Mouse (Mus musculus) small intestine, adult 2 months (tissue): ENCODE measurements around the gene Asb16. TPM values are rescaled to one million over a fixed set of nuclear protein-coding genes. Genes with fewer than 3 reads are reported as not detected.

Experiments
- H3K27ac ChIP-seq: fragments of 200-500 bp; 2 replicates; pipeline ENCODE4 v1.5.1; 2012; ENCODE audit warnings: low read depth, low read length, control low read depth, inconsistent platforms; ENCODE audit not compliant: insufficient read depth
- H3K27me3 ChIP-seq: fragments of 200-500 bp; 2 replicates; pipeline ENCODE4 v1.6.1; 2012; ENCODE audit warnings: mild to moderate bottlenecking, moderate library complexity, low read length, inconsistent platforms; ENCODE audit not compliant: control insufficient read depth, insufficient read depth
- H3K36me3 ChIP-seq: fragments of 200-500 bp; 2 replicates; pipeline ENCODE4 v1.6.1; 2012; ENCODE audit warnings: mild to moderate bottlenecking, low read length, control low read depth, inconsistent platforms; ENCODE audit not compliant: control insufficient read depth, insufficient read depth
- H3K4me1 ChIP-seq: fragments of 200-500 bp; 2 replicates; pipeline ENCODE4 v1.6.1; 2012; ENCODE audit warnings: low read length, inconsistent platforms, mixed read lengths; ENCODE audit not compliant: control insufficient read depth, insufficient read depth, insufficient read length
- H3K4me3 ChIP-seq: fragments of 200-500 bp; 2 replicates; pipeline ENCODE4 v1.5.1; 2012; ENCODE audit warnings: low read depth, mild to moderate bottlenecking, control low read depth, inconsistent platforms, low read length, moderate library complexity
- CTCF ChIP-seq: fragments of 200-500 bp; IDR thresholded peaks from 2 replicates; pipeline ENCODE4 v1.5.1; 2012; ENCODE audit warnings: low read depth, mild to moderate bottlenecking, control low read depth, inconsistent platforms, low read length, moderate library complexity, mixed read lengths; ENCODE audit not compliant: insufficient replicate concordance, insufficient read length; ENCODE audit errors: extremely low read depth
- POLR2A ChIP-seq: fragments of 200-500 bp; IDR thresholded peaks from 2 replicates; pipeline ENCODE4 v1.6.1; 2012; ENCODE audit warnings: low read depth, mild to moderate bottlenecking, control low read depth, inconsistent platforms, low read length, moderate library complexity
- WGBS: fragments of 180-500 bp; shearing (Covaris S2); methylation state at CpG from one replicate; pipeline ENCODE4 v1.1.7; 2018; 5-methylcytosine and 5-hydroxymethylcytosine counted together
- polyA plus RNA-seq: library from polyadenylated mRNA; depleted of rRNA; stranded (reverse); fragments of >200 nt; gene quantifications from 2 replicates; pipeline ENCODE4 v1.2.3, GENCODE M21; 2012

Asb16 gene
- polyA plus RNA-seq, 1 experiment = 0.29 TPM

- TF ChIP-seq POLR2A (no peak), CTCF (peak; percentile 99)
- WGBS = under 1% methylated on average over 27 of the region's 27 CpGs
- peaks cover 21% of the 10 kb centered on the region for H3K4me1 ChIP-seq
- H3K36me3 ChIP-seq = peaks cover 38% of the 10 kb centered on the region
- H3K27ac ChIP-seq = peak overlapping the region; percentile 43
- peak overlapping the region; percentile 62 for H3K4me3 ChIP-seq
- no peaks in the 10 kb centered on the region for H3K27me3 ChIP-seq
Observed at GRCm38 (mm10) chr11:102308979-102309378, 40.4 kb downstream of the Asb16 start.

DNA sequence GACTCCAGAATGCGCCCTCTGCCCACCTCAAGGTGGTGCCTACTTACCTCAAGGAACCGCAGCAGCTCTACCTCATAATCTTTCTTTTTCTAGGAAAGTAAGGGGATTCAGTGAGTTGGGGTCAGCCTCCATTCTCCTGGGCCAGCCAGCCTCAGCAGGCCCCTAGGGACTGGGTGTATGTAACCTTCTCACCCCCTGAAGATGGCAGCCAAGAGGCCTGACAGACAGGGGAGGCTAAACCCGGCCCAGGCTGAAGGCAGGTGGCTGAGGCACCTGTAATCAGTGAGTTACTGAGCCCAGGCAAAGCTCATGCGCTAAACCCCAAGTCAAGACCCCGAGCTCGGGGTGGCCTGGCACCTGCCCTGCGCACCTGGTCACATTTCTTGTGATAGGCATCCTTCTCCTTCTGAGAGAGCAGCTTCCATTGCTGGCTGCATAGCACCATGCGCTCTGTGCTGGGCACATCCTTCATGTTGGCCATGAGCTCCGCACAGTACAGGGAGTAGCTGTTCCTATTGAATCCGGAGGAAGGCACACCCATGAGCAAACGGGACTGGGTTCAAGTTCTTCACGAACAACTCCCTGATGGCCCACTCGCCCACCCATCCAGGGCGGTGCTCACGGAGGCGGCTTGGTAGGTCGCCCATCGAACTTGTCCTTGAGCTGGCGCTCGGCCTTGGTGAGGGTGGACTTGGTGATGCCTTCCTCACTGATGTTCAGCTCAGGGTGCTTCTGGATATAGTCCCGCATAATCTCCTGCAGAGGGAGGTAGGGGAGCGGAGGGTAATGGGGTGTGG, 41.5 kb downstream of the Asb16 start:
- TF ChIP-seq POLR2A = no peak
- TF ChIP-seq CTCF = no peak
- H3K27me3 ChIP-seq = no peaks in the 10 kb centered on the region
- peak overlapping the region; percentile 43; the same call in 1 of the 2 replicates for H3K27ac ChIP-seq
- peak overlapping the region; percentile 62 for H3K4me3 ChIP-seq
- 49% methylated on average over 22 of the region's 22 CpGs for WGBS
- peaks cover 45% of the 10 kb centered on the region for H3K36me3 ChIP-seq
- peaks cover 21% of the 10 kb centered on the region for H3K4me1 ChIP-seq

GRCm38 (mm10) chr11:102310768-102311695, 42.5 kb downstream of the Asb16 start:
- TF ChIP-seq POLR2A (no peak), CTCF (no peak)
- WGBS = 42% methylated on average over 38 of the region's 38 CpGs
- no peak overlapping the region for H3K27ac ChIP-seq
- no peaks in the 10 kb centered on the region for H3K27me3 ChIP-seq
- peak overlapping the region; percentile 62 for H3K4me3 ChIP-seq
- H3K4me1 ChIP-seq = peaks cover 26% of the 10 kb centered on the region
- H3K36me3 ChIP-seq = peaks cover 47% of the 10 kb centered on the region

- Histone ChIP-seq H3K4me3 (no peak overlapping the region), H3K27ac (no peak overlapping the region), H3K27me3 (no peaks in the 10 kb centered on the region), H3K36me3 (peaks cover 39% of the 10 kb centered on the region), H3K4me1 (peaks cover 31% of the 10 kb centered on the region)
- TF ChIP-seq POLR2A (no peak), CTCF (no peak)
- 91% methylated on average over 4 of the region's 4 CpGs for WGBS
Observed at GRCm38 (mm10) chr11:102311966-102312365, 43.4 kb downstream of the Asb16 start.

- WGBS = 75% methylated on average over 6 of the region's 6 CpGs
- Histone ChIP-seq H3K4me1 (peaks cover 31% of the 10 kb centered on the region), H3K36me3 (peaks cover 33% of the 10 kb centered on the region), H3K27me3 (no peaks in the 10 kb centered on the region), H3K27ac (no peak overlapping the region), H3K4me3 (no peak overlapping the region)
- TF ChIP-seq CTCF = no peak
- no peak for TF ChIP-seq POLR2A
Observed at GRCm38 (mm10) chr11:102312586-102312985, 44.0 kb downstream of the Asb16 start.

GRCm38 (mm10) chr11:102314321-102314720, 45.8 kb downstream of the Asb16 start:
- Histone ChIP-seq H3K36me3 (peaks cover 26% of the 10 kb centered on the region), H3K4me1 (peaks cover 27% of the 10 kb centered on the region), H3K27ac (no peak overlapping the region), H3K27me3 (no peaks in the 10 kb centered on the region), H3K4me3 (no peak overlapping the region)
- 78% methylated on average over 12 of the region's 12 CpGs for WGBS
- TF ChIP-seq POLR2A (no peak), CTCF (no peak)
